Mouse (Mus musculus): ENCODE results near the gene Mettl3. TPM values are rescaled to one million over a fixed set of nuclear protein-coding genes. Genes with fewer than 3 reads are reported as not detected.

Mettl3 gene
- polyA plus RNA-seq (2012; ENCODE audit: insufficient read depth, insufficient read length, missing spikeins) = 10.4 and 17.8 TPM in 2 replicates

DNA sequence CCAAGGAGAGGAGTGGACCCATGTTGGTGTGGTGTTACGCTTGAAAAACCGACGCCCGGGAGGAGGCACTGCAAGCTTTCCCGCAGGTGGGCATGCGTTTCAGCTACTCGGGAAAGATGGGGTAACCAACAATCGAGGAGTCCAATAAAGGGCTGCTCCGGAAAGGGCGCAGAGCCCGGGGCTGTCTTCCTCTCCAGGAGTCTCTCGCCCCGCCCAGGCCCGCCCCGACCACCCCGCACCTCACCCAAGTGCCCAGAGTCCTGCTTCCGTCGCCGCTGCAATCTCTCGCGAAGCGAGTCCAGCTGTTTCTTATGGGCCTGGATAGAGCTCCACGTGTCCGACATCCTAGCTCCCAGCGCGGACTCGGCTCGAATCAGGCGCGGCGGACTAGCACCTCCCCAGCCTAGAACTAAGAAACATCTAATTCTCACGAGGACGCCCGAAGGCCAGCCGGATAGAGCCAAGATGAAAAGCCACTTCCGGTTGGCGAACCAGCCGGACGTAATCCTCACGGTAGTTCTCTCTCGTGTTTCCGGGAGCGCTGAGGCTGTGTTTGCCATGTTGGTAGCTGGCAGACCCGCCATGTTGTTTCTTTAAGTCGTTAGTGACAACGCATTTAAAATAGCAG is at the start of gene Mettl3:
Mettl3 (minus strand) TSS at position 485 of the 628 bp plus-strand sequence.
- H3K27ac ChIP-seq (replicated peaks; ENCODE audit: low read depth, low read length) = peak within 1 kb of the TSS; percentile 86
- peak within 1 kb of the TSS; percentile 80 for H3K4me3 ChIP-seq (ENCODE audit: insufficient read depth, low read depth, low read length)

DNA sequence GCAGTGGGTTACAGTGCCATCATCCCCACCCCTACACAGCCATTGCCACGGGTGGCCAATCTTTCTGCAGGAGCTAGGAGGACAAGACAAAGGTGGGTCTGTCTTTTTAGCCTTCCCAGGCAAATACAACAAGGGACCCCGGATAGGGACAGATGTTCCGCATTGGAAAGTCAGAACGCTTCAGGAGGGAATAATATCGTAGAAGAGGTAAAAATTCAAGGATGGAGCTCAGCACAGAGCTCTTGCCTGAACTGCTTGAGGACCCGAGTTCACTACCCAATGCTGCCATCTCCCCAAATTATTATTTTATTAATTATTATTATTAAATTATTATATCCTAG is 34.6 kb upstream of the Mettl3 start:
- H3K4me1 ChIP-seq (ENCODE audit: control insufficient read depth, insufficient read depth, insufficient read length, low read length) = no peaks in the 10 kb centered on the region
- H3K27ac ChIP-seq (replicated peaks; ENCODE audit: low read depth, low read length) = no peak overlapping the region
- H3K4me3 ChIP-seq (ENCODE audit: insufficient read depth, low read depth, low read length) = no peak overlapping the region

More for the DNA sequence above, at the start of gene Mettl3:
- H3K4me1 ChIP-seq (ENCODE audit: control insufficient read depth, insufficient read depth, insufficient read length, low read length) = no peaks in the 10 kb centered on the region

DNA sequence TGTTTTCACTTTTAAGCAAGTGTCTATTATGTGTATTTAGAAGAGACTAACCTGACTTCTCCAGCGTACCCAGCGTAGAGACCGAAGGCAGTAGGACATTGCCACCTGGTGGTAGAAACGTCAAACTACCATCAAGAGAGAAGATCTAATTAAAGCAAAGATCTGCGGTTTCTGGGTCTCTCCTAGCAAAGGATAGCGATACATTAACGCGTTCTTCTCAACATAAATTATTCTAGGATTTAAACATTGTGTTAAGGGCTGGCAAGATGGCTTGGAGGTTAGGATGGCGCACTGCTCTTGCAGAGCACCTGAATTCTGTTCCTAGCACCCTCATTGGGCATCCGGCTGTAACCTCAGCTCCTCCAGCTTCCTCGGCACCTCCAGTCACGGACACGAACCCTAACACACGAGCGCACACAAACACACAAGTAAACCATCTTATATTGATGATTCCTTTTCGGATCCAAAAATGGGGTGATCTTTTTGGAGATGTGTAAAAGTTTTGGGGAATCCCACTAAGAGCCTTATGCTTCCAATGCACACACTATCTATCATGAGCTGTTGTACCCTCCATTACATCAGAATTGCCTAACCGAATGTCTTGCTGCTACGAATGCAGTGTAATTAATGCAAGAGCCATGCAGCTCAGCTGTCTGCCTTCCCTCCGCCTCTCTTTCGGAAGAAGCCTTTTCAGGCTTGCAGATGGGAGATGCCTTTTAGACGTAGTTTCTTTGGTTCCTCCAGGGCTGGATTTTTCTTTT is 34.0 kb upstream of the Mettl3 start:
- Histone ChIP-seq H3K4me1 (ENCODE audit: control insufficient read depth, insufficient read depth, insufficient read length, low read length) (no peaks in the 10 kb centered on the region), H3K4me3 (ENCODE audit: insufficient read depth, low read depth, low read length) (no peak overlapping the region), H3K27ac (replicated peaks; ENCODE audit: low read depth, low read length) (no peak overlapping the region)

DNA sequence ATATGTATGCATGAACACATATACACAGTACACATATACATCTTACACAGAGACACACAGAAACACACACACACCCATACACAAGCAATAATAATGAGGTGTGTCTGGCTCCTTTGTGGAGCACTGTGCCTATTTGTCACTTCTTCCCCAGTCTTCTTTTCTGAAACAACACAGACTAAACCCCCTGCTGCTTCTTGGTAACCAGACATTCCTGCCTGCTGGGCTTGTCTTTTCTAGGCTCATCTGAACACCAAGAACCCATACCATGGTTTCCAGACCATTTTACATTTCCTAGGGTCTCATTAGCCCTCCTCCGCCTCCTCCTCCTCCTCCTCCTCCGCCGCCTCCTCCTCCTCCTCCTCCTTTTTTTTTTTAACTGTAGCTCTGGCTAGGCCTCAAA is 27.2 kb upstream of the Mettl3 start:
- Histone ChIP-seq H3K4me1 (ENCODE audit: control insufficient read depth, insufficient read depth, insufficient read length, low read length) (no peaks in the 10 kb centered on the region), H3K27ac (replicated peaks; ENCODE audit: low read depth, low read length) (no peak overlapping the region), H3K4me3 (ENCODE audit: insufficient read depth, low read depth, low read length) (no peak overlapping the region)

DNA sequence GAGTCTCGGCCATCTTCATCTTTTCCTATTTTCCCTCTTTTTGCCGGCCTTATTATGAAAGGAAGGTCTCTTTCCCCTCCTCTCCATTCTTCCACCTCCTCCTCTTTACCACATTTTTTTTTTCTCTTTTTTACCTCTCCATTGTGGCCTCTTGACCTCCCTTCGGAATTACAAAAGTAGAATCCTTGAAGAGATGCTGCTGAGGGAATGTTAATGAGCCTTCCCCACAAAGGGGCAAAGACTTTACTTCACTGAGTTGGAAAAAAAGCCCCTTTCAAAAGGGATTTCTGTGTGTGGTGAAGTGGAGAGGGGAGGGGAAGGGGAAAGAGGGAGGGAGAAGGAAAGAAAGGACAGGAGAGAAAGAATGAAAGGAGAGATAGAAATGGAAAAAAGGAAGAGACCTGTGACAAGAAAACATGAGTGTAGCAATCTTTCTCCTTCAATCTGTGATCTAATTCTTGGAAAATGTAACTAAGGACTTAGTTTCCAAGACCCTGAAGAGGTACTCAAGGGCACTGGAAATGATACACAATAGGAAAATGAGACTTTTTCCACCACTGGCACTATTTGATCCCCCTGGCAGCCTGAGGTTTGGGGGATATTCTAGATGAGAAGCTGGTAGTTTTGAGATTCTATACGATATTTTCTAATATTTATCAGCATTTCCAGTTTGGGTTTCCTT is 26.3 kb upstream of the Mettl3 start:
- Histone ChIP-seq H3K4me3 (ENCODE audit: insufficient read depth, low read depth, low read length) (no peak overlapping the region), H3K4me1 (ENCODE audit: control insufficient read depth, insufficient read depth, insufficient read length, low read length) (no peaks in the 10 kb centered on the region), H3K27ac (replicated peaks; ENCODE audit: low read depth, low read length) (no peak overlapping the region)

DNA sequence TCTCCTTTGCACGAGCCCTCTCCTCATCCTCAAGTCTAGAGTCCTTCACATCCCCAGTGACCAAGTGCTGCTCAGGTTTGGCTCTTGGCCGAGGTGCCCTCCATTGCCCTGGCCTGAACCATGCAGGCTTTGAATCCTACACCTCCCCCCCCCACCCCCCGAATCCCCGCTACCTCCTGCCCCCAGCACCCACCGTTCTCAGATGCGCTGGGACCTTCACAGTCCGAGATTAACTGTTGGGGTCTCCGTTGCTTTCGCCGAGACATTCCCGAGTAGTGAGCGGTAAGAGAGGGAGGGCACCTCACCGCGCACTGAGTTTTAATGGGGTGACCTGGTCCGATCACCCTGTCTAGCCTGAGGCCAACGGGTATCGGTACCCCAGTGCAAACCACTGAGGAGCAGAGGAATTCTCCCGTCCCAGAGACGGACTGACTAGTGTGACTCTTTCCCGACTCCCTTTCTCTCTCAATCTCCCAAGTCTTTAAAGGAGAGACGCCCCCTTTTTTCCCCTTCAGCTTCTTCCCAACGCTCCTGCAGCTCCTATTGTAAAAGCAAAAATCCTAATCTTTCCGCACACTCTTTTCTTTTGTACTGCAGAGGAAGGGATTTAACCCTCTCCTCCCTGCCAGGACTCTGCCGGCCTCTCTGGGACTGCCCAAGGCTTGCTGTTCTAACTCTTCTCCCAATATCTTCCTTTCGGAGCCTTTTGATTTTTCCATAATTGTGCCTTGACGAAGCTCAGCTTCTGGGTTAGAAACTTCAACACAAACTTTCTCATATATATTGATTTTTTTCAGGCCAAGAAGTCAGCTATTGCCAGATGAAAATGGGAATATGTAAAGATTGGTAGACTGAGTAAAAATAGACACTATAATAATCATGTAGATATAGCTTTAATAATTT is 23.2 kb upstream of the Mettl3 start, which contains the start of gene Sall2:
Sall2 (minus strand) TSS at position 853 of the 903 bp plus-strand sequence.
- H3K4me1 ChIP-seq (ENCODE audit: control insufficient read depth, insufficient read depth, insufficient read length, low read length) = no peaks in the 10 kb centered on the region
- H3K27ac ChIP-seq (replicated peaks; ENCODE audit: low read depth, low read length) = no peak within 1 kb of the TSS
- peak within 1 kb of the TSS; percentile 42 for H3K4me3 ChIP-seq (ENCODE audit: insufficient read depth, low read depth, low read length)

DNA sequence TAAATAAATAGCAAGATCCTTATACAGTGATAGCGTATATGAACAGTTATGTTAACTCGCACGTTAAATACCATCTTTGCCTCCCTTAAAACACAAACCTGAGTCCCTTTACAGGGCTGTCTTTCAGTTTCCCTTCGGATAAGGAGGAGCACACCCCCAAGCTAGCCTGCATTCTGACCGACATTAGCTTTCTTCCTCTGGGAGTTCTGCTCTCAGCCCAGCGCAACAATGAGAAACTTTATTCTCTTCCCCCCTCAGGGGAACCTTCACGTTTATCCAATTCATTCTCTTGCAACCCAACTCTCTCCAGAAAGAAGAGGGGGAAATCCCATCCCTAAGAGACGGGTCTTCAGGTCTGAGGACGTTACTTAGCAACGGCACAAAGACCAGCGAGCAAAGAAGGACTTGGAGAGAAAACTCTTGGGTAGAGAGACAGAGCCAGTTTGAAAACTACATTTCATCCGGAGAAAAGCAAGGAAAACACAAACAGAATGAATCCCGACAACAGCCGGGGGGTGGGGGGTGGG is 22.5 kb upstream of the Mettl3 start:
- no peaks in the 10 kb centered on the region for H3K4me1 ChIP-seq (ENCODE audit: control insufficient read depth, insufficient read depth, insufficient read length, low read length)
- peak overlapping the region; percentile 42 for H3K4me3 ChIP-seq (ENCODE audit: insufficient read depth, low read depth, low read length)
- H3K27ac ChIP-seq (replicated peaks; ENCODE audit: low read depth, low read length) = no peak overlapping the region

DNA sequence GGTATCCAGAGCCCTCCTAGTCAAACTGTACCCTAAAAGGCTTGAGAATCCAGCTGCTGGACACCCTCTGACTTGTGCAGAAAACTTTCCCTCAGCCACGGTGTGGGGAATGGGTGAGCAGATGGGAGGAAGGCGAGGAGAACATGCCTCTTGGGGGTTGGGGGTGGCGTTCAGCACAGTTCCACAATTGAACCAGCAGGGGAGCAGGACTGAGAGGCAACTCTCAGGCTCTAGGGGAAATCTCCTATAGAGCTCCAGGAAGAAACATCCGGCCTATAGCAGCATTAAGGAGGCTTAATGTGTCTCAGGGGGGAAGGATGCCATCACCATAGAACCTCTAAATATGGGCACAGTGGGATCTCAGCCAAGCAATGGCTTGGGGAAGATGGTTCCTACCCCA is 21.0 kb upstream of the Mettl3 start:
- Histone ChIP-seq H3K4me1 (ENCODE audit: control insufficient read depth, insufficient read depth, insufficient read length, low read length) (no peaks in the 10 kb centered on the region), H3K4me3 (ENCODE audit: insufficient read depth, low read depth, low read length) (no peak overlapping the region), H3K27ac (replicated peaks; ENCODE audit: low read depth, low read length) (no peak overlapping the region)

DNA sequence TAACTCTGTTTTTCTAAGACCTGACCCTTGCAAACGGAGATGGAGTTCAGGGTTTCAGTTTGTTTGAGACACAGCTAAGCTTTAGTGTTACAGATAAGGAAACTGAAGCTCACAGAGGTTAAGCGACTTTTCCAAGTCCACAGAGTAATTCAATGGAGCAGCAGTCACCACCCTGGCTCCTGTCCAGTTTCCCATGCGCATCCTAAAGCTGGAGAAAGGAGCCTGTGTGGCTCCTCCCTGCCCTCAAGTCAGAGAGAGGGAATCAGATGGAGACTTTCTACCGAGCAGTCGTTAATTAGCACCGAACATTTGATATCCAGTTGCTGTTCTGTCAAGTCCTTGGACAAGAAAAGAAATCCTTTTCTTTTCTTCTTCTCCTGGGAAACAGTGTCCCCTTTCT is 14.4 kb upstream of the Mettl3 start:
- Histone ChIP-seq H3K4me3 (ENCODE audit: insufficient read depth, low read depth, low read length) (no peak overlapping the region), H3K27ac (replicated peaks; ENCODE audit: low read depth, low read length) (no peak overlapping the region), H3K4me1 (ENCODE audit: control insufficient read depth, insufficient read depth, insufficient read length, low read length) (no peaks in the 10 kb centered on the region)

DNA sequence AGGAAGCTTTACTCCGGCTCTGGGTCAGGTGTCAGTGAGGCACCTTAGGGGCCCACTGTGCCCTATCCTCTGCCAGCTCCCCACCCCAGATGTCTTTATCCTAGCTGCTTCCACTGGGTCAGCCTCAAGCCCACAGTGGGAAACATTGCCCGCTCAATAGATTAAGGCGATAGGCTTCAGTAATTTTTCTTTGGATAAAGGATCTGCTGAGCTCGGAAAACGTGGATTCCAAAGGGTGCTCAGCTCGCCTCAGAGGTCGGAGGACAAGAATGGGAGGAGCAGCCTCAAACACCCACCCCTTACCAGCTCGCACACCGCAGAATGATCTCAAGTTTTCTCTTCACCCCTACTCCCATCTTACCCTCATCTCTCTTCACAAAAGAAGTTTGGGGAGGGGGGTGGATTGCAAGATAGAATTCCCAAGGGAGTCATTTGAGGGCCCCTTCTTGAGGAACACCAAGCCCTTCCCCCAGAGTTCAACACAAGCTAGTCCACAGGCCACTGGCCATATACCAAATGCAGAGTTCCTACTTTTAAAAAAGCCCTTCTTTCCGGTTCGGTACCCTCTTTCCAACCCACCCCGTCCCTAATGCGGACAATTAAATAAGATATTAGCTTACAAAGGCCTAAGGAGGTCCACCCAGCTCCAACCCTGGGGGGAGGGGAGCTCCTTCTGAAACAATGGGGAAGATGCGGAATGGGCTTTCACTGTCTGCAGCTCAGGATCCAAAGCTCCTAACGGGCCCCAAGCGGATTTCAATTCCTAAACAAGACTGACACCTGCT is 11.7 kb upstream of the Mettl3 start:
- no peaks in the 10 kb centered on the region for H3K4me1 ChIP-seq (ENCODE audit: control insufficient read depth, insufficient read depth, insufficient read length, low read length)
- H3K4me3 ChIP-seq (ENCODE audit: insufficient read depth, low read depth, low read length) = peak overlapping the region; percentile 86
- H3K27ac ChIP-seq (replicated peaks; ENCODE audit: low read depth, low read length) = no peak overlapping the region

DNA sequence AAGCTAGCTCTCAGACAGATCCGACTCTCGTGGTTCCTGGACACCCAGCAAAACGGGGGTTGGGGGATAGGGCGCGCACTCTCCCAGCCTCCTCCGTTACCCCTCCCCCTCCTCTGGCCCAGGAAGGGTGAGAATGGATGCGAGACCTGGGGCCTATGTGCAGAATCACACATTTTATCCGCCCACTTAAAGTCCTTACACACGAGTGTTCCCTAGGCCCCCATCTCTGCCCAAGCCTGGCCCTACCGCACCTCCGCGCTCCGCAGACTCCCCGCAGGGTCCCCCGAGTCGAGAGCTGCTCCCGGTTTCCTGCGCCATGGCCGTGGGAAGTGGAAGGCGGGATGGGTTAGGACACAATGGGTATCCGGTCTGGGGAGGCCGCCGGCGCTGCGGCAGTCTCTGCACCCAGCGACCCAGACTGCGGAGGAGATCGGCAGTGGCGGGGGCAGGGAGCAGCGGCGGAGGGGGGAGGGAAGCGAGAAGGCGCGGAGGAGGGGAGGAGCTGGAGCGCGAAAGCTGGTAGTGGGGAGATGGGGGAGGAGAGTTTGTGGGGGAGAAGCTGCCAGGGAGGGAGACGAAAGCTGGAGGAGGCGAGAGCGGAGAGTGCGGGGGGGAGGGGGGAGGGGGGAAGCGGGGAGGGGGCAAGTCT is 11.0 kb upstream of the Mettl3 start:
- Histone ChIP-seq H3K4me1 (ENCODE audit: control insufficient read depth, insufficient read depth, insufficient read length, low read length) (no peaks in the 10 kb centered on the region), H3K27ac (replicated peaks; ENCODE audit: low read depth, low read length) (0 out of 2 replicates have a peak overlapping the region, but pooled peaks have one; percentile 6), H3K4me3 (ENCODE audit: insufficient read depth, low read depth, low read length) (peak overlapping the region; percentile 86)

DNA sequence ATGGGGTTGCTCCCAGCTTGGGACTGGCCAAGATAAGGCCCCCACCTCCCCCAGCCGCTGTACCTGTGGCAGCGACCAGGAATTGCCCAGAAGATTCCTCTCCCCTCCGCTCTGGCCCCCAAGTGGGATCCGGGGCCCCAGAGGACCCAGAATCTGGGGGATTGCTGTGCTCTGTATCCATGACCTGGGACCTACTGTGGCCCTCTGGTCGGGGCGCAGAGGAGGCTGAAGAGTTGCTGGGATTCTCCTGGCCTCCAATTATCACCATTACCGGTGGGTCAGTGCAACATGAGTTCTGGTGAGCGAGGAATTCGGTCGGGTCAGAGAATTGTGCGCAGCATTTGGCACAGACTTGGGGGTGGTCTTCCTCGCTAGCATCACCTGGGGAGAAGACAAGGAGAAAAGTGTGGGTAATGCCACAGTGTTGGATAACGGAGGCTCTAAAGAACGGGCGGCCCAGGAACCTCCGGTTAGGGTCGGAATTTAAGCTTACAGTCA is 10.4 kb upstream of the Mettl3 start:
- H3K4me3 ChIP-seq (ENCODE audit: insufficient read depth, low read depth, low read length) = peak overlapping the region; percentile 86
- H3K27ac ChIP-seq (replicated peaks; ENCODE audit: low read depth, low read length) = no peak overlapping the region
- H3K4me1 ChIP-seq (ENCODE audit: control insufficient read depth, insufficient read depth, insufficient read length, low read length) = no peaks in the 10 kb centered on the region

DNA sequence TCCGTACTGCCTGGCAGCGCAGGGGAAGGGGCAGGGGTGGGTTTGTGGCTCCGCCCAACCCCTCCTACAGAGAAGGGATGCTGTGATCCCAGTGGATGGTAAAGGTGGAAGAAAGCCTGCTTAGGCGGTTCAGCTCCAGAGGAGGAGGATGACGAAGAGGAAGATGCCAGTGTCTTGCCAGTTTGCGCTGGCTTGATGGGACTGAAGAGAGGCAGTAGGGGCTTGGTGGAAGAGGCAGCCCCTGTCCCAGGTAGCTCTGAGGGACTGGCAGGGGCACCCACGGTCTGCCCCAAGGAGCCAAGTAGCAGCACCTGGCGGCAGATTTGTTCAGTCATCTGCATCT is 9.9 kb upstream of the Mettl3 start:
- Histone ChIP-seq H3K4me3 (ENCODE audit: insufficient read depth, low read depth, low read length) (0 out of 2 replicates have a peak overlapping the region, but pooled peaks have one; percentile 15), H3K27ac (replicated peaks; ENCODE audit: low read depth, low read length) (no peak overlapping the region), H3K4me1 (ENCODE audit: control insufficient read depth, insufficient read depth, insufficient read length, low read length) (no peaks in the 10 kb centered on the region)

Data from brown adipose tissue, adult 24 weeks (tissue).